Mouse (Mus musculus): ENCODE data around the gene Thbs3.
"Not testable (repeated sequence)": the region's sequence is repeated elsewhere in the genome, so short reads cannot be mapped to it uniquely, and the experiment has no call there.

Thbs3 gene

GRCm38 (mm10) chr3:89195979-89196877 is 18.8 kb upstream of the Thbs3 start:
- peak; percentile 73 for DNase-seq (ENCODE audit: low read depth, low spot score)

- DNase-seq (ENCODE audit: low read depth, low spot score), result no peak
Measured at GRCm38 (mm10) chr3:89199839-89200238, 15.1 kb upstream of the Thbs3 start.

GRCm38 (mm10) chr3:89202253-89203141 is 12.5 kb upstream of the Thbs3 start, which contains the start of gene Gba:
Gene Gba, plus strand, starts transcription at chr3:89202928.
- peak; percentile 86 for DNase-seq (ENCODE audit: low read depth, low spot score)

GRCm38 (mm10) chr3:89203142-89203514 is 11.9 kb upstream of the Thbs3 start:
- DNase-seq (ENCODE audit: low read depth, low spot score), result no peak

- no peak for DNase-seq (ENCODE audit: low read depth, low spot score)
Measured at GRCm38 (mm10) chr3:89206079-89206478, 8.9 kb upstream of the Thbs3 start.

- DNase-seq (ENCODE audit: low read depth, low spot score), result no peak
Measured at GRCm38 (mm10) chr3:89206695-89207094, 8.3 kb upstream of the Thbs3 start.

- DNase-seq (ENCODE audit: low read depth, low spot score), result no peak
Measured at GRCm38 (mm10) chr3:89208075-89208657, 6.8 kb upstream of the Thbs3 start.

DNA sequence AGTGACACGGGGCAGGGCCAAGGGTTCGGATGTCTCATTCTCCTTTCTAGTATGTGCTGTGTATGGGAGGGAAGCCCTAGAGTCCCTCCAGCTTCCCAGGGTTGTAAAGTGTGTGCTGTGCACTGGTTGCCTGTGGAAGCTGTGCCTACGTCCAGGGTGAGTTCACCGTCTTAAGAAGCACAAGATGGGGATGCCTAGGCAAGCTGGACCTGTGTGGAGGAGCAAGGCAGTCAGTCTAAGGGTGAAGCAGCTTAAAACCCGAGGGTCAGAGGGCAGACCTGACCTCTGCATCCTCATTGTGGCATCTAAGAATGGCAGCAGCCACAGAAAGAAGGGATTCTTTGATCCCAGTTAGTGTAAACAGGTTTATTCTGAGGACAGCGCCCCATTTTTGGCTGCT is 6.2 kb upstream of the Thbs3 start:
- no peak for DNase-seq (ENCODE audit: low read depth, low spot score)

DNA sequence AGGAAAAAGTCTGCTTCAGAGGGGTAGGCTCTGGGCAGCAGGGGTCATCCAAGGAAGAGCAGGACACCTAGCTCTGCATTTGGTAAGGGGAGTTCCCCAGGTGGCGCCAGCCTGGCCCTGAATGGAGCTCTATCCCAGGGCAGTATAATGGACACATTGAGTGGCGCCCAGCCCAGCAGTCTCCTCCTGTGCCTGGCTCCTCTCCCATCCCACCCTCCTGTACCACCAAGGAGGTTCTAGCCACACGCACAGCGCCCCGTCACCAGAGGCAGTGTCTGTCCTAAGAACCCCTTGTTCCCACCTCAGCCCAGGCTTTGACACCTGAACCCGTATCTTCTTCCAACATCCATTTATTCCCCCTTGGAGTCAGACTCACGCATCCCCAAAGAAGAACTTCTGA is 5.2 kb upstream of the Thbs3 start:
- no peak for DNase-seq (ENCODE audit: low read depth, low spot score)

GRCm38 (mm10) chr3:89210162-89210561 is 4.8 kb upstream of the Thbs3 start:
- no peak for DNase-seq (ENCODE audit: low read depth, low spot score)

DNA sequence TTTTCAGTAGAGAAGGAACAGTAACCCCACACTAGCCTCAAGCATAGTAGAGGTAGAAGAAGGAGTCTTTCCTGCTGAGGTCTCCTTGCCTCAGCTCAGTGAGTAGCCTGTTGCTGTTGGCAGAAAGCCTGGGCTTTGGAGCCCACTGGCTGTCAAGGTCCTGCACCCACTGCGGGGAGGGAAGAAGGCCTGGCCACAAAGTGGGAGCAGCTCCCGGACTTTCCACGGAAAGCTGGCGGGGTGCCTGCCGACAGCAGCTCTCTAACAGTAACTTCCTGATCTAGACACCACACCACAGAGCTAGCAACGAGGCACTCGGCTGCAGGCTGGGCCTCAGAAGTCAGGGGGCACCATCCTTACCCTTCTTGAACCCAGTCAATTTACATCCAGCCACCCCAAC is 4.2 kb upstream of the Thbs3 start:
- DNase-seq (ENCODE audit: low read depth, low spot score), result no peak

DNA sequence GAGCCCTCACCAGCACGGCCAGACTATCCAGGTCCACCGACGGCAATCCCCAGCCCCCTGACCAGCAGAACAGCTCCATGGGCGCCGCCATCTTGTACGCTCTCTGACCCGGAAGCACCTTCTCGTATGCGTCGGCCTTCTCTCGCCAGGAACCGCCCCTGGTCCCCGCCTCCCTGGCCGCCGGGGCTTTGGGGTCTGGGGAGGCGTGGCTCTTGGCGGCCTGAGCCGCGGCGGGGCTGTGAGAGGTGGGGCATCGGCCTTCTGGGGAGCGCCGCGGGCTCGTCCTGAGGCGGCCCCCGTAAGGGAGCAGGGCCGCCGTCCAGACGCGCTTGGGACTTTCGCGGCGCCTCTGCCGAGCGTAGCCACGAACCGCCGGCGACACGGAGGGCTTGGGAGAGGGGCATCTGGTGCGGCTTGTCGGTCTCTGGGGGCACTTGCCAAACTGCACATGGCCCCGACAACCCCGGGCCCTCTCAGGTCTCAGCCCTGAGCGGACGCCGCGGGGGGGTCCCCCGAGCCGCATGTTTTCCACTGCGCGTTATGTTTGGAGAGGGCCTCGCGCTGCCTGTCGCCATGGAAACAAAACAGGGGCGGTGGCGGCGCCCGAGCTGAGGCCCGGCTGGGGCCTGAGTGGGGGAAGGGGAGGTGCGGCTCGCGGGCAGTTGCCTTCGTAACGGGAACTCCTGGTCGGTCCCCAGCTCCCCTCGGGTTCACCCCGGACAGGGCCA is 1.0 kb upstream of the Thbs3 start:
- peak; percentile 79 for DNase-seq (ENCODE audit: low read depth, low spot score)

GRCm38 (mm10) chr3:89215853-89216252 is 873 bp downstream of the Thbs3 start:
- DNase-seq (ENCODE audit: low read depth, low spot score), result peak; percentile 80

DNA sequence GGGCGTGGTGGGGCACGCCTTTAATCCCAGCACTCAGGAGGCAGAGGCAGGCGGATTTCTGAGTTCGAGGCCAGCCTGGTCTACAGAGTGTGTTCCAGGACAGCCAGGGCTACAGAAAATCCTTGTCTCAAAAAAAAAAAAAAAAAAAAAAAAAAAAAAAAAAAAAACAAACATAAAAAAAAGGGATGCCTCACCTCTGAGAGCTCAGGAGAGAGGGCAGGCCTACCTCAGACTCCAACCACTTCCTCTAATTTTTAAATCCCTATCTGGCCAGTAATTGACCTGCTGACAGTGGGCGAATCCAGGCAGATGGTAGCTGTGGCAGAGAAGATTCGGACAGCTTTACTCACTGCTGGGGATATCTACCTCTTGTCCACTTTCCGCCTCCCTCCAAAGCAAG is 1.4 kb downstream of the Thbs3 start:
- not testable (repeated sequence) for DNase-seq (ENCODE audit: low read depth, low spot score)

- DNase-seq (ENCODE audit: low read depth, low spot score), result no peak
Measured at GRCm38 (mm10) chr3:89218271-89218670, 3.3 kb downstream of the Thbs3 start.

DNA sequence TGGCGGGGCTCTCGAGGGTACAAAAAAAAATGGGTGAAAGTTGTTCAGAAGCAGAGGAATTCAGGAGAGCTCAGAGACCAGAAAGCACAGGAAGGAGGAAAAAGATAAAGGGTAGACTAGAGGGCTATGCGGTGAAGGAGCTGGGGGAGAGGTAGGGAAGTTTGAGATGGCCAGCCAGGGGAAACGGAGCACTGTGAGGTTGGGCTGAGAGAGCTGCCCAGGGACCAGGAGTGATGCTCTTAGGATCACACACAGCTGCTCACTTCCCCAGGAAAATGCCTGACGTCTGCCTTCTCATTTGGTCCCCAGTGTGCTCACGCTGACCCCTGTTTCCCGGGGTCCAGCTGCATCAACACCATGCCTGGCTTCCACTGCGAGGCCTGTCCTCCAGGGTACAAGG is 4.6 kb downstream of the Thbs3 start:
- no peak for DNase-seq (ENCODE audit: low read depth, low spot score)

- DNase-seq (ENCODE audit: low read depth, low spot score), result no peak
Measured at GRCm38 (mm10) chr3:89221167-89221566, 6.2 kb downstream of the Thbs3 start.

DNA sequence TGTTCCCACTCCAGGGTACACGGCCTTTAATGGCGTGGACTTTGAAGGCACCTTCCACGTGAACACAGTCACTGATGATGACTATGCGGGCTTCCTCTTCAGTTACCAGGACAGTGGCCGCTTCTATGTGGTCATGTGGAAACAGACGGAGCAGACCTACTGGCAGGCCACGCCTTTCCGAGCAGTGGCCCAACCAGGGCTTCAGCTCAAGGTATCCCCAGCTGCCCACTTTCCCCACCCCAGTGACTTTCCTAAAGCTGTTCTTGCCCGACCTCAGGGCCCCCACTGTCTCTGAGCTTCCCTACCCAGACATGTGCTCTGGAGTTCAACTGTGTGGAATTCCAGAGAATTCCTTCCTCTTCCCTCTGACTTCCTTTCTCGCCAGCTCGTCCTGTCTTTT is 9.8 kb downstream of the Thbs3 start:
- no peak for DNase-seq (ENCODE audit: low read depth, low spot score)

- DNase-seq (ENCODE audit: low read depth, low spot score), result no peak
Measured at GRCm38 (mm10) chr3:89225321-89225815, 10.4 kb downstream of the Thbs3 start.

GRCm38 (mm10) chr3:89225918-89226317 is 10.9 kb downstream of the Thbs3 start:
- DNase-seq (ENCODE audit: low read depth, low spot score), result no peak

DNA sequence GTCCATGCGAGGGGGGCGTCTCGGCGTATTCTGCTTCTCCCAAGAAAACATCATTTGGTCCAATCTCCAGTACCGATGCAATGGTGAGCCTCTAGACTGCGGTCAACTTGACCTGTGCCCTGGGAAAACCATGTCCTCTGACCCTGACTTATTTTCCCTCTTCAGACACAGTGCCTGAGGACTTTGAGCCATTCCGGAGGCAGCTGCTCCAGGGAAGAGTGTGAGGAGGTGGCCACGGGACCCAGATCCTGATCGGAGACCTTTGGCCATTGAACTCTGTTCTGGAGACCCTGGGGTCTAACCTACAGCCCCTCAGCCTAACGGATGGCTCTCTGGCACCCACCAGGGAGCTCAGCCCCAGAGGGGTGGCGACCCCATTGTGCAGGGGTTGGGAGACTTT is 11.4 kb downstream of the Thbs3 start:
- no peak for DNase-seq (ENCODE audit: low read depth, low spot score)
